Mouse (Mus musculus) ovary, postnatal 14 days (tissue): ENCODE results near the gene Gtse1.
"Not testable (repeated sequence)": the region's sequence is repeated elsewhere in the genome, so short reads cannot be mapped to it uniquely, and the experiment has no call there.

Source experiments
- DNase-seq: peaks from one replicate; pipeline ENCODE4 v3.0.0; 2022; ENCODE audit warnings: low spot score

The Gtse1 gene

DNA sequence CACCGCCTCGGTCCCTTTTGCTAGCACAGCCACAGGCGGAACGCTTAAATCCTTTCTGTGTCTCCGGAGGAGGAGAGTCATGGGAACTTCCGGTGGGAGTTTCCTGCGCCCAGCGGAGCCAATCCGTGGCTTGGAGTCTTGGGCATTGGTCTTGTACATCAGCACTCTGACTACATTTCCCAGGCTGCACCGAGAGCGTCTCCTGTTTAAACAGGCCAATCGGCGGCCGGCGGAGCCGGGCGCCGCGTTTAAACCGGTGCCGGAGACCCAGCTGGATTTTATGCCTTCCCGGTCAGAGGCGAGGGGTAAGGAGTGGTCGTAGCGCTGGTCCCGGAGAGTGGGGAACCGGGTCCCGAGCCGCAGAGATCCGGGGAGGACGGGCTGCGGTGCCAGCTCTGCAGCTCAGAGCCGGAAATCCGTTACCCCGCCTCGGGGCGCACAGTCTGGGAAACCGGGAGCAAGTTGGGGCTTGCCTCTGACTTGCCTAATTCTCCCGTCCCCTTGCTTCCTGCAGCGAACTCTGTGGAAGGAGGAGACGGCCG lies at the start of gene Gtse1:
Gene Gtse1 (plus strand): TSS at position 256 of the 542 bp plus-strand sequence.
- peak; percentile 86 for DNase-seq

DNA sequence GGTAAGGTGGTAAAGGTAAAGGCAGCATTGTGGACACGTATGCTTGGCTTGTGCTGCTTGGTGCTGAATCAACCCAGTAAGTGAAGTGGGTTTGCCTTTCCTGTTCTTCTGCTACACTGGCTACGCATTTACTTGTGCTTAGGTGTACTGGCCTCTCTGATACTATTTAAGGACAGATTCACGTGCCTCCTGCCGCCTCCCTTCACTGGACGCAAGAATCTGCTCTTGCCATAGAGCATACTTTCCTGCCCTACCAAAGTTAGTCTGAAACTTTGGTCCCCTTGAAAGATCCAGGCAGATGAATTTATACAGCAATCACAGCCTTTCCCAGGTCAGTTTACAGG lies 49.1 kb upstream of the Gtse1 start:
- DNase-seq: no peak

DNA sequence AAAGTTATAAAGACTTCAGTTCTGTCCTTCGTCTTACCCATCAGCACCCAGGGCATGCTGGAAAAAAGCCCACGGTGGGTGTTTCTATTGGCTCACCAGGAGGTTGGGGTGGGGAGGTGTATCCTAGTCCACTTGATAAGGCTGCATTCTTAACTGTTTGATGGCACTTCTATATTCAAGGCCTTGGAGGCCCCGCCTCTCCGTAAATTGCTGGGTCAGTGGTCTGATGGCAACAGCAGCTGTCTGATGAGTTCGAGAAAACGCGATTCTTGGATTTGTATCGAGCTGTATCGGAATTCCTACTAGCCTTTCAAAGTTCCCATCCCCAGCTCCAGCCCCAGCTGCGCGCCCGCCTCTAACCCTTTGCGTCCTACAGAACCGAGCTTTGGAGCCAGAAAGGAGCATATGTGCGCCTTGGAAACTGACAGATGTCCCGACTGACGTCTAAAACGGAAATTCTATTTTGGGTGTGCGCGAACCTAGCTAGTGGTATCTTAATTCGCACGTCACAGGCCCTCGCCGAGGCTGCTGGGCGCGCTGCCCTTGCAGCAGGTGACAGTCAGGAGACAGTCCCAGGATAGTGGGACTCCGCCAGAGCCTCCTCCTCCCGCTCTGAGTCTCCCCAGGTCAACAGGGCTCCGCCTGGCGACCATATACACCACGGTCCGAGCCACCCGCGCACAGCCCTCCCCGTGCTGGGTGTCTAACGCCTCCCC lies 48.6 kb upstream of the Gtse1 start:
- DNase-seq: peak; percentile 45

DNA sequence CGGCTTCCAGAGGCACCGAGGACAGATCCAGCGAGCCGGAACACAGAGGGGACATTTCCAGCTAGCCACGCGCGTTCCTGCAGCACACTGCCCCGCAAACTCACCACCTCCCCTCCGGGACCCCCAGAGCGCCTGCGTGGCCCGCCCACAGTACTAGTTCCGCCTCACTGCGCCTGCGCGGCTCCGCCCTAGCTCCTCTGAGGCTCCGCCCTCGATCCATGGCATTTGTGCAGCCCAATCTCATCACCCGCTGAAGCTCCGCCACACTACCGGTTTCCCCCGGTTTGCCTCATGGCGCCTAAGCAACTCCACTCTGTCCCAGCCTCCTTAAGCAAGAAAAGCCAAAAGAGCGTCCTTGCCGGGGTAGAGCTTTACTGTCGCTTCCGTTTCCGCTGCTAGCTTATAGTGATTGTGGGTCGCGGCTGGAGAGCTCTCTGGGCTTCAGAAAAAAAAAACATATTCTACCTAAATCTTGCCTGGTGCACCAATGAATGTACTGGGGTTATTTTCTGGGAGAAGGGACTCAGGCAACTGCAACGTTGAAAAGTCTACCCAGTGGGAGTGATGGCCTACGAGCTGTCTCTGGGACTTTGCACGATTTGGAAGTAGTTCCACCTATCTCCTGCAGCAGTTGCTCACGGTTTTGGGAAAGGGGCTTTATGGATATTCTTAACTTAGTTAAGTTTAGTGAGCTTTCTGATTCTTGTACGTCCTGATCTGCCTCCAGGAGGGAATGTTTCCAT lies 47.8 kb upstream of the Gtse1 start, which contains the start of gene Cdpf1:
Gene Cdpf1 (minus strand): TSS at position 163 of the 743 bp plus-strand sequence.
- DNase-seq: peak; percentile 99

DNA sequence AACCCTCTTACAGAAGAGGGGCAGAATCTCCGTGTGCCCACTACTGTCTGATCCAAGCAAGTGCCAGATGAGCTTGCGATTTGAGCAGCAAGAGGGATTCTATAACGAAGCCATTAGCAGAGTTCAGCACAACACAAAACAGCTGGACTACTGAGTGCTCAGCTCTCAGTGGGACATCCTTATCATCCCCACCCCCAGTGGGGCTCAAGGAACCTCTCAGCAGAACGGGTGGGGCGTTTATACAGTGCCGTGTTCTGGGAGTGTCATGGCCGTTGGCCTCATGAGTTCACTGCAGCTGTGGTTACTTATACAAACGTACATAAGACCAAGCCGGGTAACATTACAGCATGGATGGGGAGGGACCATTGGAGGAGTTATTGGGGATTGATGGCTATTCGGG lies 46.1 kb upstream of the Gtse1 start:
- DNase-seq: no peak

DNA sequence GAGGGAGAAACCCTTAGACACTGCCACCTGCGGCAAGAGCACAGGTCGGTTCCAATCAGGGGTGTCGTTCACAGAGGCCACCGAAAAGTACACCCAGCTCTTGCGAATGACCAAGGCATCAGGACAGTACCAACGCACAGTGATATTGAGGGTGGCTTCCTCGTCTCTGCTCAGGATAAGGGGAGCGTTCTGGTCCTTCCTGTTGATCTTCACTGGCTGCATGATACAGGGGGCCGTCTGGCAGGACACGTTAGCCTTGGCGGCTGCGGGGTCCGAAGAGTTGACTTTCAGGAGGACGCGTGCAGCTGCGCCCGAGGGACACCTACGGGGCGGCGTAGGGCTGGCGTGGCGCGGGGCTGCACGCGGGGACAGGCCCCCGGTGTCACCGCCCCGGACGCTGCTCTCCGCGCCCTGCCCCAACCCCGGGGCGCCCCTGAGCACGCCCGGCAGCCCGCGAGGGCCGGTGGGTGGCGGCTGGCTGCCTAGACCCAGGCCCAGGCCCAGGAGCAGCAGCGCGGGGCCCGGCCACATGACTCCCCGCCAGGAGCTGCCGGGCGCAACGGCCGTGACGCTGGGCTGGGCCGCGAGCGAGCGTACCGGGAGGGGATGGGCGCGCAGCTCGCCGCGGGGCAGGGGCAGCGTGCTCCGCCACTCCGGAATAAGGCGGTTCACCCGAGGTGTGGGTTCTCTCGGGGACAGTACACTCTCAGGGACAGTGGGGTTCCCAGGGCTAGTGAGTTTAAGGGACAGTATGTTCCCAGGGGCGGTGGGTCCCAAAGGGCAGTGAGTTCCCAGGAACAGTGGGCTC lies 38.1 kb upstream of the Gtse1 start, which contains the start of gene Pkdrej:
Gene Pkdrej (minus strand): TSS at position 532 of the 808 bp plus-strand sequence.
- DNase-seq: no peak

DNA sequence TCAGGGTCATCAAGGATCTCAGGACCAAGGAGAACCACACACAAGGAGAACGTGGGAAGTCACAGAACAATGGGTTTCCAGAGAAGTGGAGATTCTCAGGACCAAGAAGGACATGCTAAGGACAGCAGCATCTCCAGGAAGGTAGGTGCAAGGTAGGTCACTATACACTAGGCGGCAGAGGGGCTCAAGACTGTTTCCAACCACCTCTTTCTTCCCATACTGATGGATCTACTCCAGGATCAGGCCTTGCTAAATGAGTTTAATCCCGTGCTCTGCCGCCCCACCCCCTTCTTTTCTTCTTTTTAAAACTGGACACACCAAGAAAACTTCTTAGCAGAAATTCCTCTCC lies 37.6 kb upstream of the Gtse1 start:
- no peak for DNase-seq

DNA sequence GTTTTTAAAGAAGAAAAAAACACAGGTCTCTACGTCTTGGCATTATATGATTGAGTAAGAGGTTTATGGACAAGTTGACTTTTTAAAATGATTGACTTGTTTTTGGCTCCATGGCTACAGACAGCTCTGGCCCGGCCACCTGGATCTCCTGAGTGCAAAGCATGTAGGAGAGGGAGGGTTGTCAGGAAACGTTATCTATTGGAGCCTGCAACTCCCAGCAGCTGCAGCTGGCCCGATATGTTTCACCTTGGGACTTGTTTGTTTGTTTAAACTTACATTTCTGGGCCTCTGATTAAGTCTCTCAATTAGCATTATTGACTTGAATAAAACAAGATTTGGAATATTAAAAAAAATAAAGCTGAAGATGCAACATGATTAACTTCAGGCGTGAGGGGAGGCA lies 32.9 kb upstream of the Gtse1 start:
- DNase-seq: no peak

DNA sequence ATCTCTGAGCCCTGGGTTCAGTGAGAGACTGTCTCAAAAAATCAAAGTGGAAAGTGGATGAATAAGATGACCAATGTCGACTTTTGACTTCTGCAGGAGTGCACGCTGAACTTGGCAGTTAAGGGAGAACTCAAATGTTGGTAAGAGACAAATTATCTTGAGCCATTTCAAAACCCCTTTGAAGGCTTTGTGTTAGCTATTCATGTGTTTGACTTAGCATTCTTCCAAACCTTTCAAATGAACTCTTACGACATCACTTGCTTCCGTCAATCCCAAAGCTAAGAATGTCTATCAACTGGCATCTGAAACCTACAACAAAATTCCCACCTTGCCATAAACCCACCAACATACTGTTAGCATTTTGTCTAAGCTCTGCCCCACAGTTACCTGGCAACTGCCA lies 31.5 kb upstream of the Gtse1 start:
- no peak for DNase-seq

DNA sequence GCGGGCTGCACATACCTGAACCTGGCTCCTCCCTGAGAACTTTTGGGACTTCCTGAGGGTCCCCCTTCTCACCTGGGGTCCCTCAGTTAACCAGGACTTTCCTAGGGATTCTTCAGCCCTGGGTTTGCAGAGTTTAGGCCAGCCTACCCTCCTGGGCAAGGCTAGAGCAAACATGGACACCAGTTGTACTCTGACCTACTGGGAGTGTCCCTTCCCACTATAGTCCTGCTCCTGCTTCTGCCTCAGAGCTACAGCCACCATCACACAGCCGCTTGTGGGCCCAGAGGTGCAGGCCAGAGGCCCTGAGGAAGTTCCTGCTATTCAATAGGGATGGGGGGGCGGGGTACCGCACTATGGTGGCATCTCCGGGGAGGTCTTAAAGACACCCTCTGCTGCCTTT lies 30.1 kb upstream of the Gtse1 start:
- DNase-seq: no peak

DNA sequence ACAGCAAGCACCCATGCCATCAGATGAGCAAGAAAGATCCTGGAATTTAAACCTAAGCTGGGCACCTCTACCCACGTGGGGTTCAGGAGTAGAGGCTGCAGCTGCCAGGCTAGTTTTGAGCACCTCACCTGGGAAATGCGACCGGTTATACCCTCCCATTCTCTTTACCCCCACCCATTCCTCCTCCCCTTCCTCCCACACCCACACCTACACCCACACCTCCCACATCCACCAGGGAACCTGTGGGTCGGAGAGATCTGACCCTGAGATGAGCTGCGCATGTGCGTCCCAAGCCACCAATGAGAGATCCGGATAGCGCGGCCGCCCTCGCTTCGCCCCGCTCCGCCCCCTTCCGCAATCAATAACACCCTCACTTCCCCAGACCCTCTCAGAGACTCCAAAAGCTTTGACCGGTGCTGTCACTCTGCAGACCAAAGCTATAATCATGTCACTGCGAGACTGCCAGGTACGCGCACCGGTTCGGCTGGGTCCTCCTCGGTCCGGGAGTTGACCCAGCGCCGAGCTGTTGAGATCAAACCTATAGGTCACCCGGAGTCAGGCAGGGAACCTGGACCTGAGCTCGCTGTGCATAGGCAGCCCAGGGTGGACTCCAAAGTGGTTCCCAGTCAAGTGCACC lies 27.5 kb upstream of the Gtse1 start, which contains the start of gene Ttc38:
Gene Ttc38 (plus strand): TSS at position 353 of the 637 bp plus-strand sequence.
- DNase-seq: peak; percentile 67

DNA sequence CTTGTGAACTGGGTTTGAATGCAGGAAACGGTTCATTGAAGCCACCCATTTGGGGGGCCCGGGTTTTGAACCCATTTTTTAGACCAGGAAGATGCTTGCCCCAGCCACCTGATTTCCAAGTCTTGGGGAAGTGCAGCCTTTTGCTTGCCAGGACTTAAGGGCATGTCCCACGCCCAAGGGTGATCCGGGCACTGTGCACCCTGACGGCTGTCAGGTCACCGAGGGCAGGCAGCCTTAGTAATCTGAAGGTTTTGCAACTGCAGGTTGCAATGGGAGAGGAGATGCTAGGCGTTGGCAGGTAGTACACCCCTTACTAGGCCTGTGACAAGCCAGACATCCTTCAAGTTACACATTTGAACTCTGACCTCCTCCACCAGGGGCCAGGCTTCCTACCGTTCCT lies 26.9 kb upstream of the Gtse1 start:
- no peak for DNase-seq

DNA sequence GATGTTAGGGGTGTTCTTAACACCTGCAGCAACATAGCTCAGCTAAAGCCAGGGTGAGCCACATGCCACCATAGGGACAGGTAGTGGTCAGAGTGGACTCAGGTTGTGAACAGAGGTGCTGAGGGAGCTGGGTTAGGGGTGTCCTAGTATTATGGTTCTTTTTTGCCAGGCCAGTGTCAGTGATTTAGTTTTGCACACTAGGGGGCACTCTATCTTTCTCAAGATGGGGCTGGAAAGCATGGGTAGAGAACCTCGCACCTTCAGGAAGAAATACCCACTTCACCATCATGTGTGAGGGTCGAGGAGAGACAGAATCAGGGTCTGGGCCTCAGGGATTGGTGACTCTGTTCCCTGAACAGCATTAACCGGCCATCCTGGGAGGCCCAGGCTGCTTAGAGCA lies 24.2 kb upstream of the Gtse1 start:
- no peak for DNase-seq

DNA sequence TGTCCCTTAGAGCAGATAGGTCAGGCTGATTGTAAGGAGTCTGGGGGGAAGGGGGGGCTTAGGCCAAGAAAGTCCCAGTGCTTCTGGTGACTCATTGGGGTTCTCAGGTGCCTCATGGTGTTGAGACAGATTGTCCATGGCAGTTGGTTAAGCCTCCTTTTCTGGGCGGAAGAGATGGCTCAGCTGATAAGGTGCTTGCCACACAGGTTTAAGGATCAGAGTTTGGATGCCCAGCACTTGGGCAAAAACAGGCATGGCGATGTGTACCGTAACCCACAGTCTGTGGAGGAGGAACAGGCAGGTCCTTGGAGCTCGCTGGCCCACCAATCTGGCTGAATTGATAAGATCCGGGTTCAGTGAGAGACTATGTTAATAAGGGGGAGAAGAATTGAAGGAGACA lies 22.7 kb upstream of the Gtse1 start:
- no peak for DNase-seq

DNA sequence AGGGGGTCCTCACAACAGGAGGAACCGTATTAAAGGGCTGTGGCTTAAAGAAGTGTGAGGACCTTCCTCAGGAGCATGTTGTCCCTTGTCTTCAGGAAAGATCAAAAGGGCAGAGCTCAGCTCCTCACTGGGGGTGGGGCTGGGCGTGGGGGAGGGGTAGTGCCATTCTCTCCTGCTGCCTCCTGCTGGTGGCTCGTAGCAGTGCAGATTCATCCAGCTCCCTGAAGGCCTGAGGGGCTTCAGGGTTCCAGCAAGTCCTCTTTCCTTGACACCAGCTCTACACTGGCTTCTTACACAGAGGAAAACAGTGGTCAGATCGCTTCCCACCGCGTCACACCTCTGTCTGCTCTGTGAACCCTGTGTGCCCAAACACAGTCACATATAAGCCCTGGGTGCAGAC lies 18.6 kb upstream of the Gtse1 start:
- DNase-seq: peak; percentile 18

DNA sequence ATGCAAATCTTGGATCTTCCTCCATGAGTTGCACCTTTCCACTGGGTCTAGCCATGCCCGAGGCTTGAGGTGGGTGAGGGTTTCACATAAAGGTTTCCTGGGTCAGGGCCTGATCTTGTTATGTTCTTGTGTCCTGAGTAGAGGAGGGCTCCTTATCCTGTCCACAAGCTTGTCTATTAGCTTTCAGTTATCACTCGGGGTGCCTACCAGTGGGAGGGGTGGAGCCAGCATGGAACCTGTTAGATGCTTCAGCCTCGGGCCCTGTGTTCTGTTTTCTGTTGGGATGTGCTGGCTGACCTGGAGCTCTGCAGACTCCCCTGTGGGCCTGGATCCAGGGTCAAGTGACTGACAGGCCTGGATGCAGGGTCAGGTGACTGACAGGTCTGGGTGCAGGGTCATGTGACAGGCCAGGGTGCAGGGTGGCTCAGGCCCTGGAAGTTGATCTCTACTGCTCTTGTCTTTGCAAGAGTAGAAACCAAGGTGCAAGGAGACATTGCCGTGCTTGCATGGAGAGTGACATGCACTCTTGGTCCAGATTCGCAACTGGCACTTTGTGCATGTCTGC lies 17.7 kb upstream of the Gtse1 start:
- no peak for DNase-seq

DNA sequence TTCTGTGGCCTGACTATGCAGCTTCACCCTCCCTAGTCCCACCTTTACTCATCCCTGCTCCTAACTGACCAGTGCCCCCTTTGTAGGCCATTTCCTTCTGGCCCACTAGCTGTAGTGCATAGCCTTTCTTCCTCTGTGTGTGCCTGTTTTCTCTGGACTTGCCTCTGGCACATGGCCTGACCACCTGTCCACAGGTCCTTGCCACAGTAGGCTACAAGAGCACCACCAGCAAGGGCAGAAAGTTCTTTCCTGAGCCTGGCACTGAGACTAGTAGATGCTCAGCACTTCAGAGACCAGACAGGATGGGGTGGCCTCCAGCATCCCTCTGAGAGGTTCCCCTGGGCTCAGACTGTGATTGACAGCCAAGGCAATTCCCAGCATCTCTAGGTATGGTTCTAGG lies 14.5 kb upstream of the Gtse1 start:
- no peak for DNase-seq

DNA sequence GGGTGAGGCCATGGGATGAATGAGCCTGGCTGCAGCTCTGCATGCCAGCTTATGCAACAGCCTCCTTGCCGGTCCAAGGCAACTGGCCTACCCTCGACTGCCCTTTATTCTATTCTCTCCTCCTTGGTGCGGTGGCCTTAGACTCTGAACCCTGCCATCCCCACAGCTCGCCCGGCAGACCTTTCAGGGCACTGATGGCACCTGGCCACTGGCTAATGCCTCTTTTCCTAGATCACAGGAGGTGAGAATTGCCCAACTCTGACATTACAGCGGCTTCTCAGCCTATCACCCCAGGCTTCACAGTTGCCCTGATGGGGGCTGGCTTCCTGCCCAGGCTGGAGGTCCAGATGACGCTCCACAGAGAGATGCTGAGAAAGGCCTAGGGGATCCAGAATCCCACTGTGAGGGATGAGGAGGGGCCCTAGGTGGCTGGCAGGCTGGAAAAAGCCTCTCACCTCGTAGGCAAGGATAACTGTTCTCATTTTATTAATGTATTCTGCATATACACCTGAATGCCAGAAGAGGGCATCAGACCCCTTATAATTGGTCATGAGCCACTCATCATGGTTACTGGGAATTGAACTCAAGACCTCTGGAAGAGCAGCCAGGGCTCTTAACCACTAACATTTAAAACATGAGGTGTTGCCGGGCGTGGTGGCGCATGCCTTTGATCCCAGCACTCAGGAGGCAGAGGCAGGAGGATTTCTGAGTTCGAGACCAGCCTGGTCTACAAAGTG lies 7.7 kb upstream of the Gtse1 start:
- DNase-seq: no peak

DNA sequence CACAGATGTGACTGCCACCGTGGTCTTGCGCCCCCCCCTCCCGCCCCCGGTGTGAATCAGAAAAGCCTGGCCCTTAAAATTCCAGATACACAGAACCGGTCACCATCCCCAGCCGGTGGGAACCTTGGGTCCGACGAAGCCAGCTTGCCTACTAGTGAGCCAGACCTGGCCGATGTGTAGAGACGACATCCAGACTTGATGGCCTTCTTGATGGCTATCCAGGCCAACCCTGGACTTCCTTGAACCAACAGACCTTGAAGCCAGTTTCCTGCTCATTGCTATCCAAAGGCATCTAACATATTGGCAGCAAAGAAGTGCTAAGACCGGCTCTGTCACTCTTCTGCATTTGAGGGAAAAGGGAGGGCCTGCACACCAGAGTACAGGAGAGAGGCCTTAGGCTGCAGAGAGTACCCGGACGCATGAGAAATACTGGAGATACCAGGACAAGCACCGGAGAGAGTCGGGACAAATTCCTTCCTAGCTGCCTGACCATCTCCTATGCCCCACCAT lies 510 bp upstream of the Gtse1 start:
- no peak for DNase-seq

DNA sequence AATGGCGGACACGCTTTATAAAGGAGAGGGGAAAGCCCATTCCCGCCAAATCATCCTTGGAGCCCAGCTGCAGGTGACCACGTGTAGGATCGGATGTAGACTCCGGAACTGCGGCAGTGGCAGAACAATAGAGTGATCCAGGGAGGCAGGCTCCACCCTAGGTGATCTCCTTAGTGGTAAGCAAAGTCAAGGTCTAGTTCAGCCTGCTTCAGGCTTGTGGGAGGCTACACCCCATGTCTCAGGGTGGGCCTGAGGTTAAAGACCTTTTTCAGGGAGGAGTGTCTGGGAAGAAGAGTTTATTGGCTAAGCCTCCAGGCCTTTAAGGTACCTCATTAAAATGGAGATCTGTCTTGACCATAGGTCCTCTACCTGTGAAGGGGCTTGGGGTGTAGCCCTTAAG lies 6.4 kb downstream of the Gtse1 start:
- DNase-seq: not testable (repeated sequence)

DNA sequence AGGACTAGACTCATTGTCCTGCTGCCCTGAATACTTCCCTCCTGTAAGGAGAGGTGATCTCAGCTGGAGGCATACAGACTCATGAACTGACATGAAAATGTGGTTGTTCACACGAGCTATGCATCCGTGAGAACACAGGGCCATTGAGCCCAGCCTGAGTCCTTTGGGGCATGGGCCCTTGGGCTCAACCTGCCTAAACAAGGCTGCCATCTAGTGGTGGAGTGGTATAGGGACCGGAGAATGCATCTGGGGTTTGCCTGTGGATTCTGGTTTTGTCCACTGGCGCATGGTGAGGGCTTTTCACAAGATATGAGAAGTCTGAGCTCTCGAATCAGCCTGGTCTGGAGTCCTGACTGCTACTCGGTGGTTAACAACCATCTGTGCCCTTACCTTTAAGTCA lies 8.2 kb downstream of the Gtse1 start:
- DNase-seq: peak; percentile 72
